Mouse (Mus musculus): ENCODE results near the gene Iqcd. TPM values are rescaled to one million over a fixed set of nuclear protein-coding genes. Genes with fewer than 3 reads are reported as not detected.
A peak's percentile ranks its signal among the peaks of the same experiment; 100 is the strongest.

Iqcd gene
- polyA plus RNA-seq, 1 experiment from 2014 or later, result 1.7 TPM

- Histone ChIP-seq H3K4me3 (ENCODE audit: low read depth, low read length) (no peak overlapping the region), H3K9ac (replicated peaks; ENCODE audit: low read depth) (no peak overlapping the region), H3K36me3 (ENCODE audit: insufficient read depth, low read length) (no peaks in the 10 kb centered on the region), H3K4me2 (replicated peaks; ENCODE audit: low read depth, low read length) (no peak overlapping the region), H3K9me3 (ENCODE audit: low read length) (no peaks in the 10 kb centered on the region), H3K4me1 (ENCODE audit: insufficient read depth, low read depth, low read length) (peaks cover 29% of the 10 kb centered on the region), H3K27ac (ENCODE audit: low read length) (no peak overlapping the region), H3K27me3 (replicated peaks; ENCODE audit: insufficient read depth, low read length) (no peaks in the 10 kb centered on the region)
- ATAC-seq (no peak), DNase-seq (ENCODE audit: low spot score) (no peak)
- 46% methylated on average over 14 of the region's 15 CpGs for WGBS
- TF ChIP-seq EP300 (IDR thresholded peaks at IDR 0.05), result no peak
- no peak for TF ChIP-seq CTCF (IDR thresholded peaks at IDR 0.05)
Measured at GRCm38 (mm10) chr5:120565171-120565905, 23.5 kb upstream of the Iqcd start.

GRCm38 (mm10) chr5:120566101-120566500 lies 22.7 kb upstream of the Iqcd start:
- H3K4me3 ChIP-seq (ENCODE audit: low read depth, low read length), result no peak overlapping the region
- H3K27ac ChIP-seq (ENCODE audit: low read length), result no peak overlapping the region
- 43% methylated on average over 5 of the region's 5 CpGs for WGBS
- DNase-seq (ENCODE audit: low spot score), result no peak
- H3K27me3 ChIP-seq (replicated peaks; ENCODE audit: insufficient read depth, low read length), result no peaks in the 10 kb centered on the region
- ATAC-seq, result no peak
- TF ChIP-seq CTCF (IDR thresholded peaks at IDR 0.05) (no peak), EP300 (IDR thresholded peaks at IDR 0.05) (no peak)
- peaks cover 25% of the 10 kb centered on the region for H3K4me1 ChIP-seq (ENCODE audit: insufficient read depth, low read depth, low read length)
- no peak overlapping the region for H3K4me2 ChIP-seq (replicated peaks; ENCODE audit: low read depth, low read length)
- no peaks in the 10 kb centered on the region for H3K36me3 ChIP-seq (ENCODE audit: insufficient read depth, low read length)
- H3K9ac ChIP-seq (replicated peaks; ENCODE audit: low read depth), result no peak overlapping the region
- H3K9me3 ChIP-seq (ENCODE audit: low read length), result no peaks in the 10 kb centered on the region

- TF ChIP-seq EP300 (IDR thresholded peaks at IDR 0.05) (no peak), CTCF (IDR thresholded peaks at IDR 0.05) (no peak)
- Histone ChIP-seq H3K27me3 (replicated peaks; ENCODE audit: insufficient read depth, low read length) (no peaks in the 10 kb centered on the region), H3K27ac (ENCODE audit: low read length) (peak overlapping the region; percentile 51), H3K4me3 (ENCODE audit: low read depth, low read length) (no peak overlapping the region), H3K4me1 (ENCODE audit: insufficient read depth, low read depth, low read length) (peaks cover 24% of the 10 kb centered on the region), H3K36me3 (ENCODE audit: insufficient read depth, low read length) (no peaks in the 10 kb centered on the region), H3K4me2 (replicated peaks; ENCODE audit: low read depth, low read length) (no peak overlapping the region), H3K9ac (replicated peaks; ENCODE audit: low read depth) (no peak overlapping the region), H3K9me3 (ENCODE audit: low read length) (no peaks in the 10 kb centered on the region)
- DNase-seq (ENCODE audit: low spot score), result peak; percentile 48
- WGBS, result 38% methylated on average over 9 of the region's 9 CpGs
- 0 out of 2 replicates have a peak, but pooled peaks have one; percentile 20 for ATAC-seq
Measured at GRCm38 (mm10) chr5:120566681-120567252, 22.0 kb upstream of the Iqcd start.

GRCm38 (mm10) chr5:120567253-120567701 lies 21.5 kb upstream of the Iqcd start:
- 53% methylated on average over 21 of the region's 21 CpGs for WGBS
- DNase-seq (ENCODE audit: low spot score) (peak; percentile 77), ATAC-seq (peak; percentile 48)
- Histone ChIP-seq H3K4me3 (ENCODE audit: low read depth, low read length) (no peak overlapping the region), H3K4me1 (ENCODE audit: insufficient read depth, low read depth, low read length) (peaks cover 24% of the 10 kb centered on the region), H3K27ac (ENCODE audit: low read length) (peak overlapping the region; percentile 51; the same call in 1 of the 2 replicates), H3K4me2 (replicated peaks; ENCODE audit: low read depth, low read length) (no peak overlapping the region), H3K27me3 (replicated peaks; ENCODE audit: insufficient read depth, low read length) (no peaks in the 10 kb centered on the region), H3K9ac (replicated peaks; ENCODE audit: low read depth) (no peak overlapping the region), H3K9me3 (ENCODE audit: low read length) (no peaks in the 10 kb centered on the region), H3K36me3 (ENCODE audit: insufficient read depth, low read length) (no peaks in the 10 kb centered on the region)
- TF ChIP-seq CTCF (IDR thresholded peaks at IDR 0.05) (no peak), EP300 (IDR thresholded peaks at IDR 0.05) (no peak)

GRCm38 (mm10) chr5:120567761-120568211 lies 21.0 kb upstream of the Iqcd start:
- DNase-seq (ENCODE audit: low spot score) (no peak), ATAC-seq (no peak)
- Histone ChIP-seq H3K4me2 (replicated peaks; ENCODE audit: low read depth, low read length) (no peak overlapping the region), H3K4me1 (ENCODE audit: insufficient read depth, low read depth, low read length) (peaks cover 22% of the 10 kb centered on the region), H3K27ac (ENCODE audit: low read length) (0 out of 2 replicates have a peak overlapping the region, but pooled peaks have one; percentile 51), H3K9me3 (ENCODE audit: low read length) (no peaks in the 10 kb centered on the region), H3K4me3 (ENCODE audit: low read depth, low read length) (no peak overlapping the region), H3K27me3 (replicated peaks; ENCODE audit: insufficient read depth, low read length) (no peaks in the 10 kb centered on the region), H3K9ac (replicated peaks; ENCODE audit: low read depth) (no peak overlapping the region), H3K36me3 (ENCODE audit: insufficient read depth, low read length) (no peaks in the 10 kb centered on the region)
- WGBS, result 70% methylated on average over 14 of the region's 14 CpGs
- no peak for TF ChIP-seq EP300 (IDR thresholded peaks at IDR 0.05)
- no peak for TF ChIP-seq CTCF (IDR thresholded peaks at IDR 0.05)

- Histone ChIP-seq H3K4me1 (ENCODE audit: insufficient read depth, low read depth, low read length) (peaks cover 17% of the 10 kb centered on the region), H3K9me3 (ENCODE audit: low read length) (no peaks in the 10 kb centered on the region), H3K36me3 (ENCODE audit: insufficient read depth, low read length) (no peaks in the 10 kb centered on the region), H3K27ac (ENCODE audit: low read length) (no peak overlapping the region), H3K9ac (replicated peaks; ENCODE audit: low read depth) (no peak overlapping the region), H3K4me2 (replicated peaks; ENCODE audit: low read depth, low read length) (no peak overlapping the region), H3K4me3 (ENCODE audit: low read depth, low read length) (no peak overlapping the region), H3K27me3 (replicated peaks; ENCODE audit: insufficient read depth, low read length) (no peaks in the 10 kb centered on the region)
- ATAC-seq (no peak), DNase-seq (ENCODE audit: low spot score) (no peak)
- WGBS, result 71% methylated on average over 9 of the region's 9 CpGs
- no peak for TF ChIP-seq EP300 (IDR thresholded peaks at IDR 0.05)
- TF ChIP-seq CTCF (IDR thresholded peaks at IDR 0.05), result no peak
Measured at GRCm38 (mm10) chr5:120568336-120568768, 20.5 kb upstream of the Iqcd start.
